ENCODE assay signal across 10 mouse cellular contexts in the genomic region with DNA sequence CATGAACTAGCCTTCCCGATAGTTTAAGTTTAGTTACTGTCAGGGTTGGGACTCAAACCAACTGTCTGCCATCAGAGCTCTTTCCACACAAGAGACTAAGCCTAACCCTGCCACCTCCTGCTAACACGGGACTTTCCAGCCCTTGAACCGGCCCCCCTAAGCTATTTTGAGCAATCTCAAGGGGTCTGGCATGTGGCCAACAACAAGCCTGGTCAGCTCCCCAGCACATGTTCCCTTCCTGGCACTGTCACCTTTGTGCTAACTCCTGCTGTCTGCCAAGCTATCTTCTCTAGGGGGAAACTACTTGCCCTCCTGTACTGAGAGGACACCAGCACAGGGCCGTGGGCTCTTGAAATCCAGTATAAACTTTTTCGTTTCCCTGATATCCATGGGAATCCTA.
A peak's percentile ranks its signal among the peaks of the same experiment; 100 is the strongest.
DNase-seq lines count a peak whose midpoint lies in the region; ATAC-seq and TF ChIP-seq lines count a peak whose summit lies in the region.
"Had no signal": no experiment of that assay in that cellular context is flagged by ENCODE, and none has a peak within 500 bp of the region (broad histone marks: within the 10 kb centered on the region; RNA-seq: fewer than 3 reads in every experiment).

No protein-coding gene starts in this region.

- no peaks in the 10 kb centered on the region for H3K4me1 ChIP-seq in thymus, adult 2 months (replicated peaks; ENCODE audit: control insufficient read depth, insufficient read depth, low read length)
- H3K4me1 ChIP-seq in neural tube, embryonic 15.5 days = no peaks in the 10 kb centered on the region
- H3K4me1 ChIP-seq: embryonic facial prominence, embryonic 12.5 days had no signal

- TF ChIP-seq CTCF in thymus, adult 2 months (IDR thresholded peaks at IDR 0.05; ENCODE audit: borderline replicate concordance, control insufficient read depth, extremely low read depth, insufficient read depth, low read length, poor library complexity) = no peak

- no peaks in the 10 kb centered on the region for H3K36me3 ChIP-seq in thymus, adult 2 months (ENCODE audit: control insufficient read depth, insufficient read depth, low read length)
- no peaks in the 10 kb centered on the region for H3K36me3 ChIP-seq in neural tube, embryonic 15.5 days
- H3K36me3 ChIP-seq: embryonic facial prominence, embryonic 12.5 days had no signal

- H3K27me3 ChIP-seq in thymus, adult 2 months (ENCODE audit: control insufficient read depth, insufficient read depth, low read length) = no peaks in the 10 kb centered on the region
- no peaks in the 10 kb centered on the region for H3K27me3 ChIP-seq in neural tube, embryonic 15.5 days (replicated peaks)
- H3K27me3 ChIP-seq: embryonic facial prominence, embryonic 12.5 days had no signal

- H3K4me2 ChIP-seq in neural tube, embryonic 15.5 days = no peak overlapping the region
- H3K4me2 ChIP-seq: embryonic facial prominence, embryonic 12.5 days had no signal

- no peaks in the 10 kb centered on the region for H3K9me3 ChIP-seq in neural tube, embryonic 15.5 days (replicated peaks)
- H3K9me3 ChIP-seq: embryonic facial prominence, embryonic 12.5 days had no signal

- DNase-seq in kidney, postnatal 10 days = peak; percentile 42
- DNase-seq in kidney, adult 8-10 months = no peak
- peak; percentile 81 for DNase-seq in adipocyte (ENCODE audit: low spot score)
- peak; percentile 88 to 90 for DNase-seq in heart, adult 18-20 months
- DNase-seq in lung, postnatal 10 days = peak; percentile 39
- DNase-seq in frontal cortex, postnatal 36 days (ENCODE audit: low spot score in 2 of 2) = no peak
- no peak for DNase-seq in thymus, adult 2 months

- H3K9ac ChIP-seq in neural tube, embryonic 15.5 days (replicated peaks) = no peak overlapping the region
- H3K9ac ChIP-seq: embryonic facial prominence, embryonic 12.5 days; liver, embryonic 14.5 days had no signal

- TF ChIP-seq POLR2A in thymus, adult 2 months (IDR thresholded peaks at IDR 0.05; ENCODE audit: control insufficient read depth, extremely low read depth, insufficient read depth, low read length, poor library complexity) = no peak

- no peak overlapping the region for H3K4me3 ChIP-seq in thymus, adult 2 months (ENCODE audit: control insufficient read depth, insufficient read depth, low read length)
- no peak overlapping the region for H3K4me3 ChIP-seq in neural tube, embryonic 15.5 days (replicated peaks)
- H3K4me3 ChIP-seq: embryonic facial prominence, embryonic 12.5 days had no signal

- ATAC-seq in neural tube, embryonic 15.5 days (ENCODE audit: low FRiP score) = no peak

- no peak overlapping the region for H3K27ac ChIP-seq in thymus, adult 2 months (ENCODE audit: control insufficient read depth, insufficient read depth, low read length)
- no peak overlapping the region for H3K27ac ChIP-seq in neural tube, embryonic 15.5 days (replicated peaks)
- H3K27ac ChIP-seq: embryonic facial prominence, embryonic 12.5 days; liver, embryonic 14.5 days had no signal

- 41% methylated on average over 5 of the region's 5 CpGs for WGBS in thymus, adult 2 months
- WGBS in neural tube, embryonic 15.5 days = 64% methylated on average over 5 of the region's 5 CpGs

Comparison
In these comparisons a context has a peak if more than half of its experiments do, and no peak if none do; other contexts are left out.
1. DNase-seq: peak in kidney, postnatal 10 days (single experiment), adipocyte (single experiment), heart, adult 18-20 months (2 of 2) and lung, postnatal 10 days (single experiment); none in kidney, adult 8-10 months (0 of 2), frontal cortex, postnatal 36 days (0 of 2) and thymus, adult 2 months (single experiment).